Mouse (Mus musculus) cerebellum, adult 2 months (tissue): Measurements from ENCODE around the gene Zfp827.

Experiments
- CTCF ChIP-seq: fragments of 200-500 bp; IDR thresholded peaks from 2 replicates; pipeline ENCODE4 v1.5.1; 2011; ENCODE audit warnings: low read depth, mild to moderate bottlenecking, control low read depth, low read length, moderate library complexity, borderline replicate concordance; ENCODE audit not compliant: insufficient read depth
- POLR2A ChIP-seq: fragments of 200-500 bp; IDR thresholded peaks from 2 replicates; pipeline ENCODE4 v1.6.1; 2011; ENCODE audit warnings: low read length, control low read depth, borderline replicate concordance; ENCODE audit not compliant: insufficient read depth

DNA sequence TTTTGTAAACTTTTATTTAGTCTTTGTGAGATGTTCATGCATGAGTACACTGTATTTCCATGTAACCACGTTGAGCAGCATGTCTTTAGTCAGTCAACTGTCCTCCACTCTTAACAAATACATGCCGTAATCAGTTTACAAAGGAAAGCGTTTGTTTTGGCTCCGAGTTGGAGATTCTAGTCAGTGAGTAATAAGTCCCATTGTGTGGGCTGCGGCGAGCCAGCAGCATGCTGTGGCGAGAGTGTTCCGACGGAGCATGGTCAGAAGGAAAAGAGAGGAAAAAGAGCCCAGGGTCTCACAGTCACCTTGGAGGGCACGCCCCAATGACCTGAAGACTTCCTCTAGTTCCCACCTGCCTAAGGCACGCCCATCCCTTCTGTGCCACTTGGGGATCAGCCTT, 68.7 kb downstream of the Zfp827 start:
- TF ChIP-seq CTCF (no peak), POLR2A (no peak)
